Mouse (Mus musculus): ENCODE results near the gene Prodh2.

DNA sequence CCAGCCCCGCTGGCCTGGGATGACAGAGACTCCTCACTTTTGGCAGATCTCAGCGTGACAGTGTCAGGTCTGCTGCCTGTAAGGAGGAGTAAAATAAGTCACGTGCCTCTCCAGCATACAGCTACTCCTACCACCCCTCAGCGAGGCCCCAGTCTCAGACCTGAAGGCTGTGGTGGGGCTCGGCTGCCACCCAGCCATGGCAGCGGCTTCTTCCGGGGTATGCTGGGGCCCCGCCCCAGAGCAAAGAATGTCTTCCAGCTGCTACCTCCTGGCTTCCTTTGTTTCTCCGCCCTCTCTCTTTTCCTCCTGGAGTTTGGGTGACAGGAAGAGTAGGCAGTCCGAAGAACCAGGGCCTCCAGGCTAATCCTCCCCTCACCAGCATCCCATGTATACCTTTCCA, 32.5 kb downstream of the Prodh2 start:
- TF ChIP-seq CTCF (IDR thresholded peaks at IDR 0.05; ENCODE audit: low read depth, low read length) = no peak
- TF ChIP-seq EP300 (IDR thresholded peaks at IDR 0.05; ENCODE audit: insufficient read depth, low read depth, low read length) = no peak
- TF ChIP-seq POLR2A (IDR thresholded peaks at IDR 0.05; ENCODE audit: insufficient read depth, low read length) = no peak

All from ES-Bruce4 (cell line).